Mouse (Mus musculus): ENCODE data around the gene Gm9049.
"Not testable (repeated sequence)": the region's sequence is repeated elsewhere in the genome, so short reads cannot be mapped to it uniquely, and the experiment has no call there.

The Gm9049 gene

DNA sequence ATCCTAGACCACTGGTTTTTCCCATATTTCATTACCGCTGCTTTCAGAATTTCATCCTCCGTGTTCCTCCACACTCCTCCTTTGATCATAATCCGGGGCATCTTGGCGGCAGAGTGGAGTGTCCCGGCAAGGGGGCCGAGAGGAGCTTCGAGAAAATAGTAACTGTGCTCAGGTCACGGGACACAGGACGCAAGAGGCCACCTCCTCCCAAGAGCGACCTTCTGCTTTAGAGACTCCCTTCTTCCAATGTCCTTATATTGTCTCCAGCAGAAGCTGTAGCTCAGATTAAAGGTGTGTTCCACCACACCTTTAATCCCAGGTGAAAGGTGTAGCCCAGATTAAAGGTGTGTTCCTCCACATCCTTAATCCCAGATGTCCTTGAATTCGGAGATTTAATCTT is at the start of gene Gm9049:
Gene Gm9049 (minus strand): TSS at position 101 of the 400 bp plus-strand sequence.
- not testable (repeated sequence) for DNase-seq

DNA sequence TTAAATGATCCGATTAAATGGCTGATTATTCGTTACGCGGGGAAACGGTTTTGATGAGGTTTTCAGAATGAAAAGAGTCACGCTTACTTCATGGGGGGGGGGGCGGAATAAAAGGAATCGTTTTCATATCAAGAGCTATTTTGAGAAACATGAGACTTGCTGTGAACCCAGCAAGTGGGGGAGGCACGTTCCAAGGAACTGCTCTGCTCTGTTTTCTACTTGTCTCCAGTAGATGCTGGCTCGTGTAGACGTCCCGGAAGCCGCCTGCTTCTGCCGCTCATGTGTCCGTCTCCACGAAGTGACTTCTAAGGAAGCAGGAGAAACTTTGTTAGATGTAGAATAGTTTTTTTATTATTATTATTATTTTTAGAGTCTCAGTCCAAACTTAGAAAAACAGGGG is 46.0 kb upstream of the Gm9049 start:
- DNase-seq: no peak

GRCm38 (mm10) chr10:118370443-118370842 is 16.5 kb upstream of the Gm9049 start:
- DNase-seq: peak; percentile 82

GRCm38 (mm10) chr10:118369518-118369917 is 15.6 kb upstream of the Gm9049 start:
- DNase-seq: no peak

DNA sequence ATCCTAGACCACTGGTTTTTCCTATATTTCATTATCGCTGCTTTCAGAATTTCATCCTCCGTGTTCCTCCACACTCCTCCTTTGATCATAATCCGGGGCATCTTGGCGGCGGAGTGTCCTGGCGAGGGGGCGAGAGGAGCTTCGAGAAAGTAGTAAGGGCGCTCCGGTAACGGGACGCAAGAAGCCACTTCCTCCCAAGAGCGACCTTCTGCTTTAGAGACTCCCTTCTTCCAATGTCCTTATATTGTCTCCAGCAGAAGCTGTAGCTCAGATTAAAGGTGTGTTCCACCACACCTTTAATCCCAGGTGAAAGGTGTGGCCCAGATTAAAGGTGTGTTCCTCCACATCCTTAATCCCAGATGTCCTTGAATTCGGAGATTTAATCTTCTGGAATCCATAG is 5.3 kb downstream of the Gm9049 start, which contains the start of gene Gm9048:
Gene Gm9048 (minus strand): TSS at position 101 of the 400 bp plus-strand sequence.
- not testable (repeated sequence) for DNase-seq

- DNase-seq: not testable (repeated sequence)
Measured at GRCm38 (mm10) chr10:118343155-118343554, 10.8 kb downstream of the Gm9049 start, which contains the start of gene Gm9046. Gene Gm9046, minus strand, starts transcription at chr10:118343255.

DNA sequence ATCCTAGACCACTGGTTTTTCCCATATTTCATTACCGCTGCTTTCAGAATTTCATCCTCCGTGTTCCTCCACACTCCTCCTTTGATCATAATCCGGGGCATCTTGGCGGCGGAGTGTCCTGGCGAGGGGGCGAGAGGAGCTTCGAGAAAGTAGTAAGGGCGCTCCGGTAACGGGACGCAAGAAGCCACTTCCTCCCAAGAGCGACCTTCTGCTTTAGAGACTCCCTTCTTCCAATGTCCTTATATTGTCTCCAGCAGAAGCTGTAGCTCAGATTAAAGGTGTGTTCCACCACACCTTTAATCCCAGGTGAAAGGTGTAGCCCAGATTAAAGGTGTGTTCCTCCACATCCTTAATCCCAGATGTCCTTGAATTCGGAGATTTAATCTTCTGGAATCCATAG is 16.2 kb downstream of the Gm9049 start, which contains the start of gene Gm9045:
Gene Gm9045 (minus strand): TSS at position 101 of the 400 bp plus-strand sequence.
- DNase-seq: not testable (repeated sequence)

DNA sequence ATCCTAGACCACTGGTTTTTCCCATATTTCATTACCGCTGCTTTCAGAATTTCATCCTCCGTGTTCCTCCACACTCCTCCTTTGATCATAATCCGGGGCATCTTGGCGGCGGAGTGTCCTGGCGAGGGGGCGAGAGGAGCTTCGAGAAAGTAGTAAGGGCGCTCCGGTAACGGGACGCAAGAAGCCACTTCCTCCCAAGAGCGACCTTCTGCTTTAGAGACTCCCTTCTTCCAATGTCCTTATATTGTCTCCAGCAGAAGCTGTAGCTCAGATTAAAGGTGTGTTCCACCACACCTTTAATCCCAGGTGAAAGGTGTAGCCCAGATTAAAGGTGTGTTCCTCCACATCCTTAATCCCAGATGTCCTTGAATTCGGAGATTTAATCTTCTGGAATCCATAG is 21.6 kb downstream of the Gm9049 start, which contains the start of gene Gm9044:
Gene Gm9044 (minus strand): TSS at position 101 of the 400 bp plus-strand sequence.
- not testable (repeated sequence) for DNase-seq

- not testable (repeated sequence) for DNase-seq
Measured at GRCm38 (mm10) chr10:118326869-118327268, 27.0 kb downstream of the Gm9049 start, which contains the start of gene Gm9040. Gene Gm9040, minus strand, starts transcription at chr10:118326969.

- DNase-seq: no peak
Measured at GRCm38 (mm10) chr10:118319024-118319423, 34.9 kb downstream of the Gm9049 start.

- DNase-seq: not testable (repeated sequence)
Measured at GRCm38 (mm10) chr10:118302133-118302532, 51.8 kb downstream of the Gm9049 start.
